Mouse (Mus musculus) E14TG2a.4 (cell line): ENCODE measurements around the gene Rps8.

Experiments used
- CTCF ChIP-seq: conservative IDR thresholded peaks from 2 replicates; pipeline ENCODE4 v1.5.1; 2014; ENCODE audit warnings: low read length
- NANOG ChIP-seq: IDR thresholded peaks from 2 replicates; pipeline ENCODE4 v1.6.1; 2014; ENCODE audit warnings: borderline replicate concordance, low read length, mixed read lengths

DNA sequence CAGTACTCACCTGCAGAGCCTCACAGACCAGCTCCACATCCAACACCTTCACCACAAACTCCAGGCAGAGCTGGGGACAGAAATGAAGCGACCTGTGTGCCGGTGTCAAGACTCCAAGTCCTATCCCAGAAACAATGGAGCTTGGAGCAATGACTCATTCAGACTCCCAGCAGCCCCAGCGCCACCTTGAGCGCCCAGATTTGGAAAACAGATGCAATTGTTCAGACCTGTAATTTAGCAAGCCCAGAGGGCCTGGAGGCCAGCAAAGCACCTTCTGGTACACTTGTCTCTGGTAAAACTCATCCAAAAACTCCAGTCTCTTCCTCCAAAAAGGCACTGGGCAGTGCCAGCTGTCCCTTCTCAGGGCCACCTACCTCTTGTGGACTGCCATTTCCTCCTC is 33.8 kb downstream of the Rps8 start:
- TF ChIP-seq CTCF, result no peak
- no peak for TF ChIP-seq NANOG
